In genomic region chr1:11657341-11658060, GRCm38 (mm10) we compare ENCODE assay signal across 8 mouse cellular contexts.
DNase-seq lines count a peak whose midpoint lies in the region.

No protein-coding gene starts in this region.

- H3K4me1 ChIP-seq in forebrain, embryonic 10.5 days = no peaks in the 10 kb centered on the region

- no peak overlapping the region for H3K4me3 ChIP-seq in forebrain, embryonic 10.5 days

- 63% methylated on average over 2 of the region's 2 CpGs for WGBS in forebrain, embryonic 10.5 days

- DNase-seq in adrenal gland, adult 2 months = peak; percentile 18
- DNase-seq in adrenal gland, postnatal 4 days (ENCODE audit: low spot score in 2 of 2) = no peak
- peak; percentile 17 for DNase-seq in thymus, postnatal 14 days
- no peak for DNase-seq in thymus, postnatal 25 days
- peak; percentile 30 for DNase-seq in forebrain, embryonic 10.5 days (ENCODE audit: extremely low spot score, low spot score)
- peak; percentile 61 for DNase-seq in kidney, adult 9 months
- peak; percentile 36 for DNase-seq in lung, postnatal 25 days (ENCODE audit: low spot score)
- DNase-seq in telencephalon, adult 2 months (ENCODE audit: low read depth, low spot score) = peak; percentile 70

- H3K27ac ChIP-seq in forebrain, embryonic 10.5 days = no peak overlapping the region

- no peaks in the 10 kb centered on the region for H3K27me3 ChIP-seq in forebrain, embryonic 10.5 days (ENCODE audit: poor library complexity, severe bottlenecking)

- H3K36me3 ChIP-seq in forebrain, embryonic 10.5 days (replicated peaks) = no peaks in the 10 kb centered on the region

- no peaks in the 10 kb centered on the region for H3K9me3 ChIP-seq in forebrain, embryonic 10.5 days

Comparison
In these comparisons a context has a peak if more than half of its experiments do, and no peak if none do; other contexts are left out.
1. DNase-seq: peak in adrenal gland, adult 2 months (single experiment), thymus, postnatal 14 days (single experiment), forebrain, embryonic 10.5 days (single experiment), kidney, adult 9 months (single experiment), lung, postnatal 25 days (single experiment) and telencephalon, adult 2 months (single experiment); none in adrenal gland, postnatal 4 days (0 of 2) and thymus, postnatal 25 days (single experiment).